Mouse (Mus musculus): ENCODE measurements around the gene Smad3.

The Smad3 gene

GRCm38 (mm10) chr9:63718735-63719358, 38.9 kb downstream of the Smad3 start:
- DNase-seq: no peak

GRCm38 (mm10) chr9:63718170-63718569, 39.6 kb downstream of the Smad3 start:
- DNase-seq: no peak

- DNase-seq: no peak
These were observed 40.3 kb downstream of the Smad3 start for GRCm38 (mm10) chr9:63717474-63718005.

DNA sequence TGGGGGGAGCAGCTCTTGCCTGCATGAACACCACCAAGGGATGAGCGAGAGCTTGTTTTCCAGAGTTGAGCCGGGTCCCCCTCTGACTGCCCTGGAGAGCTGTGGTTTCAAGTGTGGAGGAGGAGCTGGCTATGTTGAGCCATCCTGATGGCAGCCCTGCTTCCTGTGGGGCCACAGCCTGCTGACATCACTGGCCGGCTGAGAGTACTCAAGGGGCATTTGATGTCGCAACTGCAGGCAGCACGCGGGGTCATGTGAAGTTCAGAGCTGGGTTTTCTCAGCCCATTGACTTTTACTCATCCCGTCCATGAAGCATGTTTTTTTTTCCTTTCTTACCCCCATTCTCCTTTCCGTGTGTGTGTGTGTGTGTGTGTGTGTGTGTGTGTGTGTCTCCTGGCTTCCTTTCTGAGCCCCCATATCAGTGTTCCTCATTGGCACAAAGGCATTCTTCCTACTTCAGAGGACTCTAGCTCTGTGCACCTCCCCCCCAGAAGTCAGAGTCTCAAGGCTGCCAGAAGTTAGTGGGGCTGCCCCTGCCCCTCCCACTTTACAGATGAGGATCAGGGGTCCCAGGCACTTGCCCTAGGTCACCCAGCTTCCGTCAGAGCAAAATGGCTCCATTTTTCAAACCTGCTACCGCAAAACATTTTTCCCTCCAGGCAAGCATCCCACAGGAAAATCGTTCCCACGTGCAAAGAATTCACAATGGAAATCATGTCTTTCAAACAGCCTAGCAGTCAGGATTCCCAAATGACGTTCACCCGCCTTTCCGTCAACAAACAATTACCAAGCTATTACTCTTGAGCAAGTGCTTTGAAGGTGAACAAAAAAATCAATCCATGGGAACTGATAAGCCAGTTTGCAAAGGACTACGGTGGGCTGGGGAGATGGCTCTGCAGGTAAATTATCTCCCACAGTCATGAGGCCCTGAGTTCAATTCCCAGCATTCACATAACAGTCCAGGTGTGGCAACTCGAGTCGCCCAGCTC, 41.4 kb downstream of the Smad3 start:
- peak; percentile 84 for DNase-seq

- DNase-seq: no peak
These were observed 43.2 kb downstream of the Smad3 start for GRCm38 (mm10) chr9:63714572-63714971.

- DNase-seq: peak; percentile 48
These were observed 45.0 kb downstream of the Smad3 start for GRCm38 (mm10) chr9:63712838-63713237.

- peak; percentile 63 for DNase-seq
These were observed 46.1 kb downstream of the Smad3 start for GRCm38 (mm10) chr9:63711580-63712230.

GRCm38 (mm10) chr9:63709857-63710256, 47.9 kb downstream of the Smad3 start:
- no peak for DNase-seq

DNA sequence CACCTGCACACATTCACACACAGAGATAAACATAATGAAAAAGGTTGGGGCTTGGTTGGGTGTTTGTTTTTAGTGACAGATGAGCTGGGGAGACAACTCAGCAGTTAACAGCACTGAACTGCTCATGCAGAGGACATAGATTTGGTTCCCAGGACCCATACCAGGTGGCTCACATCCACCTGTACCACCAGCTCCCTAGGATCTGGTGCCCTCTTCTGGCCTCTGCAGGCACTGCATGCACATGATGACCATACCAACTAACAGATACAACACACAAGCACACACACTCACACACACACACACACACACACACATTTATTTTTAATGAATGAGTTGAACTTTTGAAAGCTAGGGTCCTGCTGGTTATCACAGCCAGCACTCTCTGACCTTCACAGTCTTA, 48.5 kb downstream of the Smad3 start:
- DNase-seq: no peak

DNA sequence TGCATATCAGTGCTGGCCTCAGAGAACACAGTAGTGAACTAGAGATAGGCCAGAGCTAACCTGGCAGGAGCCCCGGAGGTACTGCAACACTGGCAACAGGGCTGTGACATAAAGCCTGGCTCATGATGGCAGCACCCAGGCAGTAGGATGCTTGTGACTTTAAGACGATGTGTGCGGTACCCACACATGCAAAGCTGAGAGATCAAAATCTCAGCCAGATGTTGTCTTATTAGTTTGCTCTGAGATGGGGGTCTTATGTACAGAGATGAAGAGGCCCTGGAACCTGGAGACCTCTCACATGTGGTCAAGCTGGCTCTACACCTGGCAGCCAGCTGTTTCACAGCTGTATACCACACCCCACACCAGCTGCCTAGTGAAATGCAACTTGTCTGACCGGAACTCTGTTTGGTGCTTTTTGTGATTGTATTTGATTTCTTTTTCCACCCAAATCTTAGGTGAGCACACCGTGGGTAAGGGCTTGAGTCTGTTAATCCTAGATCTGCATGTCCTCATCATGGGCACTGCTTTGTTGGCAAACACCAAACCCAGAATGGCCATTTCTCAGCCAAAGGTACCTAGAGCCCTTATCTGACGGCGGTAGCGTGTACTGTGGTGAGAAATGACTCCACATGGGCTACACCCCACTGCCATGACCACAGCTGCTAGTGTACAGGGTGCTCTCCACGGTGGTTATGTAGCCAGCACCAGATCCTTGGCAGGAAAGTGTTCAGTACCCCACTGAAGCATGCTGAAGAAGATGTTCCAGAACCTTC, 49.8 kb downstream of the Smad3 start:
- no peak for DNase-seq

DNA sequence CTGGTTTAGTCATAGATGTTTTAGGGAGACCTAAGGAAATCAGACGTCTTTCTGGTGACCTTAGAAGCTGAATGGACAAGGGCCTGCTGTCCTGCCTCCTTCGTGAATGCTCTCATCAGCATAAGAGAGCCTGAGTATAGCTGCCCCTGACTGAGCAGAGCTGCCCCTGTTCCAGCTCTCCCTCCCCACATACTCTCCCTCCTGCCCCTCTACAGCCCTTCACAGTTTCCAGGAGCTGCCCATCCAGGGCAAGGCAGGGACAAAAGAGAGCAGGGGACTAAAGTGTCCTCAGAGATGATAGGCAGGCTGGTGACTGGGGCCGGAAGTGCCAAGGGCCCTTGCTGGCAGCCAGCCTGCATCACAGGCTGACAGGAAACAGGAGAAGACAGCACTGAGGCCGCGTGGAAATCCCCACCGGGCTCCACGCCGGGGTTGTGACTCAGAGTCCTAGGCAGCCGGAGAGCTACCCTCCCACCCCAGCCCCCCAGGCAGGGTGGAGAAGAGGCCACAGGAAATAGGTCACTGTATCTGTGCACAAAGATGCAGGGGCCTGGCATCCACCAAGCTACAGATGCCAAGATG, 51.6 kb downstream of the Smad3 start:
- DNase-seq: peak; percentile 87

GRCm38 (mm10) chr9:63704979-63705751, 52.6 kb downstream of the Smad3 start:
- no peak for DNase-seq

DNA sequence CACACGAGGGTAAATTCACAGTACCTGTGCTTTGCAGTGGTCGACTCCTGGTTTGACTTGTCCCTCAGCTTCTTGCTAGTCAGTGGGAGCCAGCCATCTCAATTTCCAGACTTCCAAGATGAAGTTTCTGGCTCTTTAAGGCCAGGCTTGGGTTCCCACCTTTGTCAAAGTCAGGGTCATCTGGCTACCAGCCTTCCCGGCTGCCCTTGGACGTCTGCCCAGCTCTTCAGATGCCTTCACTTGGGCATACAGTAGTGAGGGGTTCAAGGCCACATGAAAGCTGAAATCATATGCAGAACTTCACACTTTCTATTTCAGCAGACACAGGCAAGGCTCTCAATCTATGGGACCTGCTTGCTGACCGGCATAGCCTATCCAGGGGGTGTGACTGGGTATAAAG, 53.7 kb downstream of the Smad3 start:
- peak; percentile 47 for DNase-seq

GRCm38 (mm10) chr9:63703236-63703785, 54.5 kb downstream of the Smad3 start:
- no peak for DNase-seq

- DNase-seq: peak; percentile 73
These were observed 55.2 kb downstream of the Smad3 start for GRCm38 (mm10) chr9:63702502-63703013.

DNA sequence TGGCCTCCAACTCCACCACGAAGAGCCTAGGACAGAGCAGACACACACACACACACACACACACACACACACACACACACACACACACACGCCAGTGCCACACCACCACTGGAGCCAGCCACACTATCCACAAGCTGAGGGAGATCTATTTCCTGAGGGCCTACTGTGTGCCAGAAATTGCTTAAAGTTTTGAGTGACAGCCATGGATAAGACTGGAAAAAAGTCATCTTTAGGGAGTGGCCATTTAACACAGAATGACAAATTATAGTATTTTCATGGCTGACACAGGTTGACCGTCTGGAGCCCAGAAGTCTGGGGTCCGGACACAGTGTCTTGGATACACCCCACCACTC, 55.9 kb downstream of the Smad3 start:
- no peak for DNase-seq

DNA sequence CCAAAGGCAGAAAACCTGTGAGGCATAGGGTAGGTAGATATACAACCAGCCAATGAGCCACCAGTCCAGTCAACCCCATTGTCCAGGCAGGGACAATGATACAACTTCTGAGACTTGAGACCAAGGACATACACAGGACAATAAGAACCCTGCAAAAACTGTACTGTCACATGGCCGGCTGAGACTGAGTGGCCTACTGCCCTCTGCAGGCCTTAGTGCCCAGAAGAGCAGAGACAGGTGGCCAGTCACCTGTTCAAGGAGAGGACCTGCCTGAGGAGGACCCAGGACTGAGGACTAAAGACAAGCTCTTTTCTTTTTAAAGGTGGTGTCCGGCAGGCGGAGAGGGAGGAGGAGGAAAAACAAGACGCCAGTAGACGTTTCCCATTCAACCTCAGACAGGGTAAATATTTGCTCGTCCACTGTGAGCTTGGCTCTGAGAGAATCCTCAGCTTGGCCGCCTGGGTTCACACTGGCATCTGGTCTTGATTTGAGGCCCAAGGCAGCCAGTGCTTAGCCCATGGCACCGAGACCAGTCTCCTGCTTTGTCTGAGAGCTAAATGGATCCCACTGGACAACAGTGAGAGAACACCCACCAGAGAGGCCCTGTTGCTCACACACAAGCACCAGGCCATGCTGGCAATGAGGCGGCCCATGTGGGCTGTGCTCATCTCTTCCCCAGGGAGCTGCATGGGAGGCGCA, 56.4 kb downstream of the Smad3 start:
- no peak for DNase-seq

DNA sequence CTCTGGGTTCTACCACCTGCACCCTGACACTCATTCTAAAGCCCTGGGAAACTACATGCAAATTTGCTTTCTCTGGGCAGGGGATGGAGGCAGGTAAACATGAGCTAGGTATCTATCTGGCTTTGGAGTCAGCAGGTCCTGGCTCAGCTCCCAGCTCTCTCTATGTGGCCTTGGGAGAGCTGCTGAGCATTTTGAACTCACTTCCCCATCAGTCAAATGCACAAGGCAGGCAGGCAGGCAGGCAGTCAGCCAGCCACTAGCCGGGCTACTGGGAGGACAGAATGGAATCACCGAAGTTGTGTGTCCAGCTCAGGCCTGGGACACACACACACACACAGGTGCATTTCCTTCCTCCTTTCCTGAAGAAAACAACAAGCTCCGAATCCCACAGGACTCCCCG, 58.6 kb downstream of the Smad3 start:
- peak; percentile 59 for DNase-seq

DNA sequence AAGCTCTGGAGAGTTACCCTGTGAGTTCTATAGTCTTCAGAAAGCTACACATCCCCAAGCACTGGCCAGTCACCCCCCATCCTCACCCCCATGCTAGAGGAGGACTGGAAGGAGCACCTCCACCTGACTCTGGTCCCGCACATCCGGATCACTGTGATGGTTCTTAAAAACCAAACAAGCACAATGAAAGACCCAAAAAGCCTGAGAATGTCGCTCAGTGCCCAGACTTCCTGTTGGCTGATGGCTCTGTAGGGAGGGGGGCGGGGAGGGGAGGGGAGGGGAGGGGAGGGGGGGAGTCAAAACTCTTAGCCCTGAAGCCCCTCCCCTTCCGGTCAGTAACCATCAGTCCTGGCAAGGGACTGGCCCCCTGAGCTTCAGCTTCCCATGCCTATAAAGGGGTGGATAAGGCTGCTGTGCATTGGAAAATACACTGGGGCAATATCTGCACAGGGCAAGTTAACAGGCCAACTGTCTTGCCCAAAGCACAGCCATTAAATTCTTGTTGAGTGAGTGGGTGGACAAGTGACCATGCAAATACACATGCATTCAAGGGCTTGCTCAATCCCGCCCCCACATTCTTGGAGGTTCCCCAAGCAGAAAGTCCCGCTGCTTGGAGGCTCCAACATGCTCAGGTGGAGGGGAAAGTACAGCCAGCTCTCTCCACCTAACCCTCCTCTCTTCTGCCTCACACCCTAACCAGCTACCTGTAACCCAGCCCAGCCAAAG, 59.3 kb downstream of the Smad3 start:
- DNase-seq: peak; percentile 76

Data from kidney, postnatal 10 days (tissue).